Mouse (Mus musculus) cerebellum, postnatal 36 days (tissue): ENCODE measurements around the gene Ankrd33b.

ENCODE experiments used
- DNase-seq, 2 experiments: peaks; one replicate each; pipeline ENCODE4 v3.0.0; 2021 to 2022; ENCODE audit warnings: mixed read lengths in 2 of 2

Gene Ankrd33b

DNA sequence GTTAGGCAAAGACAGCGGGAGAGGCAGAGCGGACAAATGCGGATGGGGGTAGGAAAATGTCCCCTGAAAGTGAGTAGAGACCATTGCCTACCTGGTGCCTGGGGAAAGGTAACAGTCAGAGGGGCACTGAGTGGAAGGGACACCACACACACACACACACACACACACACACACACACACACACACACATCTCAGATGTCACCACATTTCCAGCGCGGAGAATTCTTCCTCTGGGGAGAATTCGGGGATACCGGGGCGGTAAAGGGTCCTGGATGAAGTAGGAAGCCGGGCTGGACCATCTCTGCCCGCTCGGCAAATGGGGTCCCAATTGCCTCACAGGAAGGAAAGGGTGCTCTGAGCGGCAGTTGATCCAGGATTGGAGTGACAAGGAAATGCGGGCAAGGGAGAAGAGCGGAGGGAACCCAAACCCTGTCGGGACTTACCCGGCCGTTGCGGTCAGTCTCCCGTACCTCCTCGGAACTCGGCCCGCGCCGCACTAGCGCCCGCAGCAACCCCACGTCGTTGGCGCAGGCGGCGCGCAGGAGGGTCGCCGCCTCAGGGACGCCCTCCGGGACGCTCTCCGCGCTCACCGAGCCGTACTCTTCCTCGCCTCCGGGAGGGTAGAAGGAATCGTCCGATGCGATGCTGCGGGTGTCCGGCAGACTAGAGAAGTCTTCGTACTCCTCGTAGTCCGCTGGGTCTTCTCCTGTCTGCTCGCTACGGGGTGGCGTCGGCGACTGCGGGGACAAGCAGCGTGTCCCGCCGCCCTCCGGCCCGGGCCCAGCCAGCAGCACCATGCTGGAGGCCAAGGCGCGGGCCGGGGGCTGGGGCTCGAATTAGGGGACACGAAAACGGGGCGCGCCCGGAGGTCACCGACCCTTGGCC, 688 bp downstream of the Ankrd33b start:
- peak; percentile 12 to 13 for DNase-seq

DNA sequence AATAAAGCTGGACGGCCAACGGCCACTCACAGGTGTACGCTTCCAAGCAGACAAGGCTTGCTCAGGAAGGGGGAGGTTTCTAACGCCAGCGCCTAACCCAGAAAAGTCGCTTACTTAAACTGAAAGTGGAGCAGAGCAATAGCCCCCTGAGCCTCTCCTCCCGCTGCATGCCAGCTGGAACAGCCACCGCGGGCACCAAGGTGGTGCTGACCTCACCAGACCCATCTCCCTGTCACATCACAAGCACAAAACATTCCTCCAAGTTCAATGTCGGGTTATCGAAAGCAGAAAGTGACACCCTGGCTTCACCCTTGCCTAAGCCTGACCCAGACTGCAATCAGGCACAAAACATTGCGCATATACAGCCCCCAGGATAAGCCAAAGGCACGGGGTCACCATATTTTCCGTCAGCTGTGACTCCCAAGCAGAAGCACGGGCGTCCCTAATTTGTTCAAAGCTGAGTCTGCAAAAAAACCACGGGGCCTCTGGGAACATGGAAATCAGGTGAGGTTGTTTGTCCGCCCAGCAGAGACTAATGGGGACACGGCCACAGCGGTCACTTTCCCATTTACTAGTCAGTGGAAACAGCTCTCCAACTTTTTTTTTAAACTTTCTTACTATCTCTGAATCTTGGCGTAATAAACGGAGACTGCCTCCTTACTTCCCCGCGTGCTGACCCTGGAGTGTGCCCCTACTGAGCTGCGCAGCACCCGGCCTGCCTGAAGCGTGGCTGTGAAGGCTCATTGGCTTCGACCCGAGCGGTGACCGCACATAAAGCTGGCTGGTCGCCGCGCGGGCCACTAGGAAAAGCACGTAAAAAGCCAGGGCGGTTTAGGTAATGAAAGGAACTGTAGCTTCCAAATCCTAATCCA, 1.6 kb downstream of the Ankrd33b start:
- DNase-seq, result peak; percentile 12 to 19

DNA sequence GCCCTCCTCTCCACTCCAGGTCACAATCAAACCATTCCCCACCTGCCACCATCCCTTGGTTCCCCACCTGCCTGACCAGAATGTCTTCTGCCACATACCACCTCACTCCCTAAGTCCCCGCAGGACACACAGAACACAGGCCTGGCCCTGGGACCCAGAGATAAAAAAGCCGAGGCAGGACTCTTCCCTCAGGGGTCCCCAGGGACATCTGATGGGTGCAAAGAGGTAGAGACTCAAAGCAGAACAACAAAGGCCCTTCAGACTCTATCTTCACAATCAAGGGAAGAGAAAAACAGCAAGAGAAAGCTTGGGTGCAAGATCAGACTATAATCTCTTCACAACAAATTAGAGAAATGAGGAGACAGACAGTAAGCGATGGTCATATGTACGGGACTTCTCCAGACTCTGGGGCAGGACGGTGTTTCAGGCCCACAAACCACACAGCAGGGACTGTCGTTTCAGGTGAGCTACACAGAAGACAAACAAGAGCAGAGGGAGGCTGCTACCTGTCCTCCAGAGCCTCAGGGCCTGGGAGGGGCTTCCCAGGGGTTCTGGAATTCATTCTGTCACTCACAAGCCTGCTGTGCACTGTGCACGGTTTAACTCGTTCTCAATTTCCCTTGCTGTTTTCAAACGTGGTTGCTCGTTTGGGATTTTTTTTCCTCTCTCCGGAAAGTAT, 2.3 kb downstream of the Ankrd33b start:
- no peak for DNase-seq

DNA sequence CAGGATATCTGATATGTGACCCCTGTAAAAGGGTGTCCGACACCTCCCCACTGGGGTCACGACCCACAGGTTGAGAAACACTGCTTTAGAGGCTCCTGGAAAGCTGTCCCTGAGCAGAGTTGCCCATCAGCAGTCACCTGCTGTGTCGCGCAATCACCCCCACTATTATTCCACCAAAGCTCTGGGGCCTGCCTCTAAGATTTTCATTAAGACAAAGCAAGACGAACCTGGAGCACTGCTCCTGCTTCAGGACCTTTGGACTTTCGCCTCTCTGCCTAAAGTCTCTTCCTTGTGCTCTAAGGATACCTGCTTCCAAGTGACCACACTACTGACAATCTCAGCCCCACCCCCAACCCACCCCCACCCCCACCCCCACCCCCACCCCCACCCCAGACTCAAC, 3.1 kb downstream of the Ankrd33b start:
- DNase-seq, result no peak

DNA sequence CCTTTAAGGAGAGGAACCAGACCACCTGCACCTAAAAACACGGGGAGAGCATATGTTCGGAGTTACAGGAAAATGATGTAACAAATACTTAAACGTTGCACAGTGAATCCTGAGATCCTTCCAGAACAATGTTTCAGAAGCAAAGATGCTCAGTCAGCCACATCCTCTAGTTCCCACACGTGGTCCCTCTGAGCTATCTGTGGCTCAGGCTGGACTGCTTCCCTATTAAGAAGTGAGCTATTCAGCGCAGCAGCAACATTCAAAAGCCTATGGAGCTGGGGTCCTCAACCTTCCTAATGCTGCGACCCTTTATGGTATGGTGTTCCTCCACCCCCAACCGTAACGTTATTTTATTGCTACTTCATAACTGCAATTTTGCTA, 3.6 kb downstream of the Ankrd33b start:
- no peak for DNase-seq

DNA sequence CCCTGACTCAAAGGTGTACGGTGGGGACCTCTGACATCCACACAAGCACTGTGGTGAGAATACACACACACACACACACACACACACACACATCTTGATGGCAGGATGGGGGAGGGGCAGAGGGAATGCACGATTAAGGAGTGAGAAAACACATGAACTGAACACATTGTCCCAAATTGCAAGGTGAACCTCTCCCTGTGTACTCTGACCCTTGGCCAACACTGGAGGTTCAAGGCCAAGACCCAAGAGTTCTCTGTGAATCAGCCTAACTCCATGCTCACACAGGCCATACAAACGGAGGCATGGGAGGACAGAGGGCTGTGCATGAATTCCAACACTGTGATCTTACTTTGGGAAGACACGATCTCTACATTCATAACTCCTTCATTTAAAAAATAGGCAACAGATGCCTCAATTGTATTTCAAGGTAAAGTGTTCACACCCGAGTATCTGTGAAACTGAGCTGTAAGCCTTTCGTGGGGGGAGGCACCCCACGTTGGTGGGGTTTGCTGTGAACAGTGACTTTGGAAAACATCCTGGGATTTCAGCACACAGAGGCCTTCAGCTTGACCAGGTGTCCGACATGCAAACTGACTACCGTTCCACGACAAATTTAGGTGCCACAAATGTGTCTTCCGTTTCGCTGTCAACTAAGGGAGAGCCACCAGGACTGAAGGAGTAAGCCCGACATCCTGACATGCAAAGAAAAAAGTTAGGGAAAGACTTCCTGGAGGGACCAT, 4.1 kb downstream of the Ankrd33b start:
- no peak for DNase-seq

DNA sequence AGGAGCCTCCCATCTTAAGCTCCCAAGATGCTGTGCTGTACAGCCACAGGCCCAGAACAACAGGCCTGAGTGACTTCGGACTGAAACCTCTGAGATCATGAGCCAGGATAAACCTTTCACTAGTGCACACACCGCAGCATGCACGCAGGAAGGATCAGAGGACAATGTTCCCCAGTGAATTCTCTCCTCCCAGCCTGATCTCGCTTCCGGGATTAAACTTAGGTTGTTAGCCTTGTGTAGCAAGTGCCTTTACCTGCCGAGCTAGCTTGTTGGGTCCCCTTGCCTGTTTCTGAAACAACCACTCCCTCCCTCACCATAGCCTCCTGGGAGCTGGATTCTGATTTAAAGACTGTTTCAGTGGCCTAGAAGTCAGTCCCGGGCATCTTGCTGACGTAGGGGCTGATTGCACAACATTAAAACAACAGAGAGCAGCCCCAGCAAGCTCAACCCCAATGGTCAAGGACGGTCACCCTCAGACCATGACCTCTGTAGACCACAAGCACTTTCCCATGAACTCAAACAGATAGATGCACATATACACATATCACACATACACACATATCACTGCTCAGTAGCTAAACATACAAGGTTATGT, 6.2 kb downstream of the Ankrd33b start:
- DNase-seq, result no peak

DNA sequence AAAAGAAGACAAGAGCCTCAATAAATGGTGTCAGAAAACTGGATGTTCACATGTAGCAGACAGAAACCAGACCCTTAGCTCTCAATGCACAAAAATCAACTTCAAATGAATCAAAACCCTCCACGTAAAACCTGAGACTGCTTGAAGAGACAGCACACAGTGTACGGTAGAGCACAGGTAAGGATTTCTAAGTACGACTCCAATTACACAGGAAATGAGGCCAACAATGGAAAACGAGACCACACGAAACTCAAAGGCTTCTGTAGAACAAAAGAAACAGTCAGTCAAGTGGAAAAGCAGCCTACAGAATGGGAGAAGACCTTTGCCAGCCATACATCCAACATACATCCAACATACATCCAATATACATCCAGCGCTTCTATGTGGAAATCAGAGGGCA, 6.9 kb downstream of the Ankrd33b start:
- DNase-seq, result no peak

DNA sequence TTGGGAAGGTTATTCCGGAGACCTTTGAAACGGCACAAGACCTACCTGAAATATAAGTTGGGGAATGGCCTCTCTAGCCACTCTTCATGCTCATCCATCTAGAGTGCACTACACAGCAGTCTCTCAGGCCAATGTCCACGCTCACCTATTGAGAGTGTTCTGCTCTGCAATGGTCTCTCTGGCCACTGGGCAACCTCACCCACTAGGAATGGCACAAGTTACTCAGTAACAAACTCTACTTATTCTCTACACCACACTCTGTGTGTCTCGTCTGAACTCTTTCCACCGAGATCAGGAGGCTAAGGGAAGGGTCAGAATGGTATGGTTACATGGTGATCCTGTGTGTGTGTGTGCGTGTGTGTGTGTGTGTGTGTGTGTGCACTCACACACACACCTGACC, 7.7 kb downstream of the Ankrd33b start:
- no peak for DNase-seq

DNA sequence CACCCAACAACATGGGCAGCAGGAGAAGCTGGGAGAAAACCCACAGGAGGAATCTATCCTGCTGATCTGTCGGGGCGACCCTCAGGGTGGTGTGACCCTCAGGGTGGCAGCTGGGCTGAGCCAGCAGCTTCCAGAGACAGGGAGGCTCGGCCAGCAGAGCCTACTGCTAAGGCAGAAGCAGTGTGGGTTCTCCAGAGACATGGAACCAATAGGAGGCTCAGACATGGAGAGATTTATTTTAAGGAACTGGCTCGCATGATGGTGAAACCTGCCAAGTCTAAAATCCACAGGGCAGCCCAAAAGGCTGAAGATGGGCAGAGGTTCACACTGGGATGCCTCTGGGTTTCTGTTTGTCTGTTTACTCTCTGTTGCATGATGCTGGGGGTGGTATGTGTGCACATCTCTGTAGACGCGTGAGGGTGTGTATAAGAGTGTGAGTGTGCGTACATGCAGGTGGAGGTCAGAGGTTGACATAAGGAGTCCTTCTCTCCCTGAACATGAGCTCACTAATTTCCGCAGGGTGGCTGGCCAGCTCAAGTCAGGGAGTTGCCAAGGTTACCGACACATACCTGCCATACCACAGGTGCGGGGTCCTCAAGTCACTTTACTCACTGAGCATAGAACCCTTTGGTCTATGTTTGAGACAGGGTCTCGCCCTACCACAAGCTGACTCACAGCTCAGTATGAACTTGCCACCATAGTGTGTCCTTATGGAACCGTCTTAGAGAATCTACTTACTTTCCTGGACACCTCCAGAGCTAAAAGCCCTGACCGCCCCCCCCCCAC, 14.8 kb downstream of the Ankrd33b start:
- DNase-seq, result no peak

DNA sequence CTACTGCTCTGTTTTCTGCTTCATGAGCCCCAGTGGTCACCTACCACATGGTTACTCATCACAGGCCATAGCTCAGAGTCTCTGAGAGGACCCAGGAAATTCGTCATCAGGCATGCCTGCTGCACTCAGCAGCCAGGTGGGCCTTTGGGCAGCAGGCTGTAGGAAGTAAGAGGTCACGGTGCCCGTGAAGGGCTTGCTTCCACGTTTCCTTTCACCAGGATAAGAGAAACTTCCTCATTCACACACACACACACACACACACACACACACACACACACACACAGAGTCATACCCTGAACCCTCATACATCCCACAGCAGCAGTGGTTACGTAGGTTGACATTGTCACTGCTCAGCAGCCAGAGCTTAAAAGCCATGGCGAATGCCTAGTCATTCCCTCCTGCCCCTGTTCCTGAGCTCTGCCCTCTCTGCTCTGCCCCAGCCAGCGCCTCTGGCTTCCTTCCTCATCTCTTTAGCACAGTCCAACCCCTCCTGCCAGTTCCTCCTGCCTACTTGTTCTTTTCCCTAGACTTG, 17.6 kb downstream of the Ankrd33b start:
- no peak for DNase-seq

DNA sequence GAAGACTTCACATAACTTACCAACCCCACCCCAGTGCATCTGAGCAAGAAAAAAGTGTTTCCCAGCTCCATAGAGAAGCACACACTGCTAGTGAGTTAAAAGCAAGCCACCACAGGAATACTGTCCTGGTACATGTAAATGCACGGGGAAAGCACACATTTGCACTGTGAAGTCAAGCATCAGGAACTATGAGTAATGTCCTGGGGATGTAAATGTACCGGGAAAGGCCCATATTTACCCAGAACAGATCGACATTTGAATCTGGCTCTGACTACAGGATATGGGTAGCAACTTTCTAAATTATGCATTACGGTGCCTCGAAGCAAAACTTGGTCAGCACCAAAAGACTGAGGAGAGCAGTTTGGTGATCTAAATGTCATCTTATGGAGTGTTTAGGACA, 18.5 kb downstream of the Ankrd33b start:
- DNase-seq, result no peak

DNA sequence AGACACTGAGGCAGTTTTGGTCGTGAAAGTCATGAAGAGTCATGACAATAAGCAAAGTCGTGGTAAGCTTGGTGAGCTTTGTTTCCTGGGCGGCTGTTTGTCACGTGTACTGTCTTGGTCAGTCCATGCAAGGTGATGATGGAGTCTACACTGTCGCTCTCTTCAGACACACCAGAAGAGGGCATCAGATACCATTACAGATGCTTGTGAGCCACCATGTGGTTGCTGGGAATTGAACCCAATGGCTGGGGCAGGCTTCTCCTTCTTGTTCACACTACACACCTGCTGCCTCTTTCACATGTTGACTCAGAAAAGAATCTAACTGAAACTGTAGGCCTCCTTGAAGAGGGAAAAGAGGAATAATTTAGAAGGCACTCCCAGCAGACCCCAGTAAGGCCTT, 19.3 kb downstream of the Ankrd33b start:
- no peak for DNase-seq

DNA sequence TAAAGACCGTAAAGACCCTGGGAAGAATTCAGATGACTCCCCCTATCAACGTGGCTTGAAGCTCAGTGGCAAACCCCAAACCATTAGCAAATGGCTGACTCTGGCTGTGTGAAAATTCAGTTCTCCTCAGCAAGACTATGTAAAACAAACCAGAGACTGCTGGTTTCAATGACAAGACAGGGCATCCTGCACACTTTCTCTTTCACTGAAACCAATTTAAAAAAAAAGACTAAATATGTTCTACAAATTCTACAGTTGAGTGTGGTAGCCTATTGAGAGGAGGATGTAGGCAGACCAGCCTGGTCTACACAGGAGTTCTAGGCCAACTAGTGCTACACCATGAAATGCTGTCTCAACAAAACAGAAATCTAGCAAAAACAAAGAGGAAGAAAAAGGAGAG, 21.0 kb downstream of the Ankrd33b start:
- no peak for DNase-seq

DNA sequence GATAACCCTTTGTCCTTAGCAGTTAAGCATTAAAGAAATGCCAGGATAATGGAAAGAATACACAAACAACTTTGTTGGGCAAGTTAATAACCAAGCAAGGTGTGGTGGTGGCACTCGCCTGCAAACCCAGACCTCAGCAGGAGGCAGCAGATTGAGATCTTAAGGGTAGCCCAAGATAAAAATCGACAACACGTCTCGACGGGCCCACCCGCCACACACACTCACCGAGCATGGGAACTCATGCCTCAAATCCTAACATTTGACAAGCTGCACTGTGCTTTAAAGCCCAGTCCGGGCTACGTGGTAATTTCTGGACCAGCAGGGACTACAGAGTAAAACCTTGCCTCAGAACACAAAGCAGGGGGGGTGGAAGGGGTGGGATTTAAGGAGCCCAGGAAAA, 22.2 kb downstream of the Ankrd33b start:
- no peak for DNase-seq

DNA sequence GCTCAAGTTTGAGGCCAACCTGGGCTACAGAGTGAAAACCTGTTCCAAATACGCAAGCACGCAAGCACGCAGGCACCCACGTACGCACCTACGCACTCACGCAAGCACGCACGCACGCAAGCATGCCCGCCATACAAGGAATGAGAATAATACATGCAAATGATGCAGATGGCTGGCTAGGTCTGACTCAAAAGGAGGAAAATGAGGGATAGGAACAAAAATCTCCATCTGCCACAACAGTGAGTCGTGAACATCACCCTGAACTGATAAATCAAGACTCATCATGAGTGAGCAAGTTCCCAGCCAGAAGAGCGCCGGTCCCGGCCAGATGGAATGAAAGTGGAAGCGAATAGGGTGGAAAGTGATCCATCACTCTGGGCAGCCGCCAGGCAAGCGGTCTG, 22.7 kb downstream of the Ankrd33b start:
- no peak for DNase-seq

DNA sequence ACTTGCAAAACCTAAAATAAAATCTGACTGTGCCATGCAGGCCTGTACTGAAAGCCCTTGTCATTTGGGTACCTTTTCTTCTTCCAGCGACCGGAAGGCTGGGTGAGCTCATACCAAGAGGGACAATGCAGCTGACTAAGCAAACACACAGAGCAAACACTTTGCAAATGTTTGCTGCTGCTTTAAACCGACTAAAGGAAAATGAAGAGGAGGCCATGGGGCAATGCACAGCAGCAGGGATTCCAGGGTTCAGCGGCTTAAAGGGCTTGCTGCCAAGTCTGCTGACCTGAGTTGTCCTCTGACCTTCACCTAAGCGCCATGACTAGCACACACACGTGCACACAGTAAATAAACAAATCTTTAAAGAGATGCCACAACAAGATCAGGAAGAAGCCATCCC, 23.9 kb downstream of the Ankrd33b start:
- no peak for DNase-seq

DNA sequence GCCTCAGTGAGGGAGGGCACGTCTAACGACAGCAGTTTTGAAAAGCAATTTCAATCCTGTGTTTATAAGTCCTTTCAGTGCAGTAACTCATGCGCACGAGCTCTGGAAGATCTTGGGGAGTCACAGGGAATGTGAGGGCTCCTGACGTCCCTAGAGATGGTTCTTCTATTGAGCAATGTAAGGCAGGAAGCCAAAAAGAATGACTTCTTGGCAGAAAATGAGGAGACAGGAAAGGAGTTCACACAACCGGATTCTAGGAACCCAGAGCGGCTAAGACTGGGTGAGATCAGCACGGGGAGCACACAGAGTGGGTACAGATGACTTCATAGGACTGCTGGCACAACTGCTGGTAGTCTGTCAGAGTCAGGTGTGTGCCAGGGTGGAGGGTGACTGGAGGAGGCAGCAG, 25.0 kb downstream of the Ankrd33b start:
- DNase-seq, result no peak

DNA sequence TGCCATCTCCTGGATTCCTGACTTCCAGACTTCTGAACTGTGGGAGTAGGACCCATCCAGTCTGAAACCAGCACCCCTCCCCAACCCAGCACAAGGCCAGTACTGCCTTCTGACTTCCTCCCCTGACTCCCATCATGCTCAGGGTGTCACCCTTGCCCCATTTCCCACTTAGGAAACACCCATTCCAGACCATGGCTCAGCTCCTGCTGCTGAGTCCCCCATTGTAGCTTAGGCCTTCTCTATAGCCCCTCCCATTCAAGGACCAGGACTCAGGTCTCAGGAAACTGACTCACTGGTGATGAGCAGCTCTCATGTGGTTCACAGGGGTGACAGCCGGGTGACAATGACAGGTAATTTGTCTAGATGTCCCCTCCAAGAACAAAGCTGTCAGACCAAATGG, 25.5 kb downstream of the Ankrd33b start:
- DNase-seq, result no peak

DNA sequence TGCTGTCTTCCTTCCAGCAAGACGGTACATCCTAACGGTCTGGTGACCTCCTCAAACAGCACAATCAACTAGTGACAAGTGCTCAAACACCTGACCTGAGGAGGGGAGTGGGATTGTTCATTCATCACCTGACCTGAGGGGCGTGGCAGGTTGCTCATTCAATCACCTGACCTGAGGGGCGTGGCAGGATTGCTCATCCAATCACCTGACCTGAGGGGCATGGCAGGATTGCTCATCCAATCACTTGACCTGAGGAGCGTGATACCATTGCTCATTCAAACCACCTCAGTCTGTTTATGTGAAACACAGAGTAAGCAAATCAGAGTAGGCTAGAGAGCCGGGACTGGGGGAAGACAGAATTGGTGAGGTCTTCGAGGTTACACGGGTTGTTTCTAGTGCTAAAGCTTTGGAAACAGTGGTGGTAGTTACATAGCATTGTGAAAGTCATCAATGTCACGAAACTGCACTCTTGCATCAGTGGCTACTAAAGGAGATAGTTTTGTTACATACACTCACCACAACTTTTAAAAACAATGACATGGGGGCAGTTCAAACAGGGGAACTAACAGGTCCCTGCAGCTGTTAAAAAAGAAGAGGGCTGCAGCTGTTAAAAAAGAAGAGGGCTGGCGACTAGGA, 28.8 kb downstream of the Ankrd33b start:
- no peak for DNase-seq

DNA sequence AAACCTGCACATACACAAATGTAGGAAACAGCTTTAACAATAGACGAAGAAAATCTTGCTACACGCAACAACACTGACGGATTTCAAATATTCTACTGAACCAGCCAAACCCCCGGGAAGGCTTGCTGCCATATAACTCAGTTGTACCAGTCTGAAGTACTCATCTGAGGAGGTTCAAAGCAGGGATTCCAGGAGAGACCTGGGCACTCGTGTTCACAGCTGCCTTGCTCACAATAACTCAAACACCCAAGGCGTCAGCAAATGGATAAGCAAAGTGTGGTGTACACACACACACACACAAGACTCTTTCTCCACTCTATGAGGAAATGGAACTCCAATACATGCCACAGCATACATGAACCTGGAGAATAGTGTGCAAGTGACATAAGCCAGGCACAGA, 29.5 kb downstream of the Ankrd33b start:
- no peak for DNase-seq
